Mouse (Mus musculus): ENCODE results near the gene Gk5.
"Not testable (repeated sequence)": the region's sequence is repeated elsewhere in the genome, so short reads cannot be mapped to it uniquely, and the experiment has no call there.

Gene Gk5

DNA sequence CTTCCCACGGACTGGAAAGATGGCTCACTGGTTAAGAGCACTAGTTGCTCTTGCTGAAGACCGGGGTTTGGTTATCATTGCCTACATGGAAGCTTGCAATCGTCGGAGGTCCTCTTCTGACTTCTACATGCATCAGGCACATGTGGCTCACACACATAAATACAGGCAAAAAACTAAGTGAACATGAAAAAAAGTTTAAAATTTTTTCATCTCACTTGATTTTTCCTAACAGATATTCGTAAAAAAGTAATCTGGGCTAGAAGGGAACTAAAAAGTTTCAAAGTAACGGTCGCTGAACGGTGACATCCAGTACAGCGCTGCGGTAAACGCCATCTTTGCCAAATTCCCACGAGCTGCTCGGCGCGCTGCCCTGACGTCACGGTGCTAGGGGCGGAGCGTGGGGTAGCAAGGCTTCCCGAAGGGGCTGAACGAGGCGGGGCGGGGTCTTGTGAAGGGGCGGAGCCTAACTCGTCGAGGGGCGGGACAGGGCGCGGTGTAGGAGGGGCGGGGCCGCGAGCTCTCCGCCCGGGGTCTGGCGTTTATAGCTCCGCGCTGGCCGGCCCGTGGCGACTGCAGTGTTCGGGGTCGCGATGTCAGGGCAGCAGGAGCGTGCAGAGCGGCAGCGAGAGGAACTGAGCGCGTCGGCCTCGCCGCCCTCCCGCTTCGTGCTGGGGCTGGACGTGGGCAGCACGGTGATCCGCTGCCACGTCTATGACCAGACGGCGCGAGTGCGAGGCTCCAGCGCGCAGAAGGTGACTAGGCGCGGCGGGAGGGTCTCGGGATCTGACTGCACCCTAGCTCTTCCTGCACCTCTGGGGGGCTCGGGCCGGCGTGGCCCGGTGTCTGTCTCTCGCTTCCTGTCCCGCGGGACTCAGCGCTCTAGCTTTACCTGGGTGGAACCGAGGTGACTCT lies at the start of gene Gk5:
Gene Gk5, plus strand, starts transcription at position 502 of the 912 bp plus-strand sequence.
- peak; percentile 93 for DNase-seq (ENCODE audit: low read depth, low spot score)

DNA sequence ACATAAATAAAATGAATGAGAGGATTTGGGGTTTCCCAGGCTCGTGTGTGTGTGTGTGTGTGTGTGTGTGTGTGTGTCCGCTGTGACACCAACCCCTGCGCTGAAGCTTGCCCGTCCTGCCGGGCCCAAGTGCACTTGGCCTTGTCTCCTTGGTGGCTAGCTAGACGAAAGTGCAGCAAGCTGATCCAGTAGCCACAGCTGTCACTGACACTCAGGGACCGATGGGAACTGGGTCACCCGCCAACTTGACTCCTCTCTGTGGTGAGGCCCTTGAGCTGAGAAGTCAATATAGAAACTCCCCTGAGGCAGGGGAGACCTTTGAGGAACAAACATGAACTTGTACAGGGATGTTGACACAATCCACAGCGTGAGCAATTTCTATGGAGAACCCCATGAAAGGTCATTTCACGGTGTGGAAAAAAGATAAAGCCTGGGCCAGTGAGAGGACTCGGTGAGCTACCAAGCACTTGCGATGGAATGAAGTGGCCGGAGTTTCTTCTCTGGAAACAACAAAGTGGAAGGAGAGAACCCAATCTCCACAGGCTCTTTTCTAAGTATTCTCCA lies 40.3 kb upstream of the Gk5 start:
- DNase-seq (ENCODE audit: low read depth, low spot score) = no peak

GRCm38 (mm10) chr9:96085293-96085692 lies 33.9 kb upstream of the Gk5 start:
- no peak for DNase-seq (ENCODE audit: low read depth, low spot score)

- DNase-seq (ENCODE audit: low read depth, low spot score) = no peak
Measured at GRCm38 (mm10) chr9:96087671-96088070, 31.5 kb upstream of the Gk5 start.

- DNase-seq (ENCODE audit: low read depth, low spot score) = not testable (repeated sequence)
Measured at GRCm38 (mm10) chr9:96088456-96088855, 30.7 kb upstream of the Gk5 start.

GRCm38 (mm10) chr9:96092637-96093036 lies 26.5 kb upstream of the Gk5 start:
- DNase-seq (ENCODE audit: low read depth, low spot score) = not testable (repeated sequence)

GRCm38 (mm10) chr9:96093221-96093620 lies 25.9 kb upstream of the Gk5 start:
- no peak for DNase-seq (ENCODE audit: low read depth, low spot score)

GRCm38 (mm10) chr9:96094341-96094740 lies 24.8 kb upstream of the Gk5 start:
- no peak for DNase-seq (ENCODE audit: low read depth, low spot score)

GRCm38 (mm10) chr9:96095192-96095591 lies 24.0 kb upstream of the Gk5 start:
- no peak for DNase-seq (ENCODE audit: low read depth, low spot score)

DNA sequence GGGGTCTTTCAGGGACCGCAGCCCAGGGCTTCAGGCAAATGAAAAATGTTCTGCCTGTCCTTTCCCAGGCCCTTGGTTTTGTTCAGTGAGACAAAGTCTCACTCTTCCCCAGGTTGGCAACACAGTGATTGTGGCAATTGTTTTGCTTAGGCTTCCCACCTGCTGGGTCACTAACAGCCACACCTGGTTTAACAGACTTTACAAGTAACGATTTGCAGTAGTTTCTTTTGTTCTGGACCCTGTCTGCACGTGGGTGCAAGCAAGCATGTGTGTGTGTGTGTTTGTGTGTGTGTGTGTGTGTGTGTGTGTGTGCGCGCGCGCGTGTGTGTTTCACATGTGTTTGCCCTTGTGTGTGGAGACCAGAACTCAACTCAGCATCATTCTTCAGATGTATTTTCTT lies 16.3 kb upstream of the Gk5 start:
- no peak for DNase-seq (ENCODE audit: low read depth, low spot score)

DNA sequence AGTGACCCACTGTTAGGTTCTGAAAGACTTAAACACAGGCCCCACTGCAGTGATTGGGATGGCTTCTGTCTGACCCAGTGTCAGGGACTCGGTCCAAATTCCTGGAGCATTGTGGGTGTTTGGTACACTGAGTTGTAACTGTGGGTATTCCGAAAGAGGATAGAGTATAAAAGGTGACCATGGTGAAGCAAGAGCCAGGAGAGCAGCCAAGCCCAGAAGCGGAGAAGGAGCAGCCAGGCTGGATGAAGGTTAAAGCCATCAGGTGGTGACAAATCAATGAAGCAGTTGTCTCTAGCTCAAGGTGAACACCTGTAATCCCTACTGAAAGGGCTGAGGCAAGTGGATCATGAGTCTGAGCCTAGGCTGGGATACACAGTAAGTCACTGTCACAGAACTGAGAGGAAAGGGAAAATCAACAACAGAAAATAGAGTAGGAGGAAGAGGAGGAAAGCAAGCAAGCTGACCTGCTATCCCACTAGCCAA lies 6.2 kb upstream of the Gk5 start:
- no peak for DNase-seq (ENCODE audit: low read depth, low spot score)

GRCm38 (mm10) chr9:96116801-96117200 lies 2.4 kb upstream of the Gk5 start:
- DNase-seq (ENCODE audit: low read depth, low spot score) = no peak

DNA sequence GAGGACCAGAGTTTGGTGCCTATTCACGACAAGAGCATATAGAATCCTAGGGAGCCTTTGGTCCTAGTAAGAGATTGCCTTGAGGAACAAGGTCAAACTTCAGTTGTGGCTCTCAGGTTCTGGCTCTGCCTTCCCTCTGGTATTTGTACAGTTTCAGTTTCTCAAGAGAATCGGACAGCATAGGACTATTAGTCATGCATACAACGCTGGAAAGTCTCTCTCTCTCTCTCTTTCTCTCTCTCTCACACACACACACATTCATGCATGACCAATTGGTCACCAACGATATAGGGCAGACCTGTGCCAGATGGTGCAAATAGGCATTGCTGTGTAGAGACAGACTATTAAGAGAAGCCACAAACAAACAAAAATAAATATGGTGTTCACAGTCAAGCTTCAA lies 946 bp upstream of the Gk5 start:
- DNase-seq (ENCODE audit: low read depth, low spot score) = no peak

DNA sequence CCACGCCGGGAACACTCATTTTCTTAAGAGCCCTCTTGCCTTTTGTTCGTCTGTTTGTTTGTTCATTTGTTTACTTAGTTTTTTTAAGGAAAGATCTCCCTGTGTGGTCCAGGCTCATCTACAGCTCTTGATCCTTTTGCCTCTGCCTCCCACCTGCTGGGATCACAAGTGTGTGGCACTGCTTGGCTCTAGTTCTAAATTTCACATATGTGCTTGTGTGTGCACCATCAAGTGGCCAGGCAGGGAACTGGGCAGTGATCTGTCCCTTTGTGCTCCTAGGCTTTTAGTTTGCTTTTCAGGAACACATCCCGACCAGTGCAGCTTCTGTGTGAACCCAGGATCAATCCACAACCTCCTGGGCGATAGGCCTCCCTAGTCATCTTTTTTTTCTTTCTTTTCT lies 8.8 kb downstream of the Gk5 start:
- DNase-seq (ENCODE audit: low read depth, low spot score) = no peak

DNA sequence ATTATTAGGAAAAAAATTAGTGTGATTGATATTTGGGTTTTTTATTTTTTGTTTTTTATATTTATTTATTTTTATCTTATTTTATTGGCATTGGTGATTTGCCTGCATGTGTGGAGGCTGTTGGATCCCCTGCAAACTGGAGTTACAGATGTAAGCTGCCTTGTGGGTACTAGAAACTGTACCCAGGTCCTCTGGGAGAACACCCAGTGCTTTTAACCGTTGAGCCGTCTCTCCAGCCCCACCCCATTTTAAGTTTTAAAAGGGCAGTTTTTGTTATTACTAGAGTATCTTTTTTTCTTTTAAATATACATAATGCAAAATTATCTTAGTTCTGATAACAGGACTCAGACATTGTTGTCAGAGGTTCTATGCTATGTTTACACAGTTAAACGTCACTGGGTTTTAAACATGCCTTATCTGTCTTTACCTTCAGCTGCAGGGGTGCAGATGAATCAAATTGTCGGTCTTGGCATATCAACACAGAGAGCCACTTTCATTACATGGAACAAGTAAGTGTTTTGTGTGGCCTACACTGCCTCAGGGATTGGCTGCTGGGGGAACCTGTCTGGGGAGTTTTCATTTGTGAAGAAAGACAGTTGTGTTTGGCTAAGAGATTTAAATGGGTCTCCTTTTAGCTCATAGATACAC lies 13.9 kb downstream of the Gk5 start:
- no peak for DNase-seq (ENCODE audit: low read depth, low spot score)

DNA sequence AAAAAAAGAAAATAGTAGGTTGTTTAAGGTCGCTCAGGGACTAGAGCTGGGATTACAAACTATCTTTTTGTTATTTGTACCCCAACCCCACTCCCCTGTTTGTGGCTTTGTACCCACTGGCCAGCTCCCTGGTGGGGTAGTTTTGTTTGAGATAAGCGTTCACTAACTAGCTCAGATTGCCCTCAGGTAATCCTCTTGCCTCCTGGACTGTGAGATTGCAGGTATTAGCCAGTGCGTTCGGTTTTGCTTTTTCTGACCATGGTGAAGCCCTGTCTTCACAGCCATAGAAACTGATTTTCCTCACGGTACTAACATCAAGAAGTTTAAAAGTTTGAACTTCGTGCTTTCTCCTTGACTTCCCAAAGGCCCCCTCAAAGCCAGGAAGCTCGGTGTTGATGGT lies 15.3 kb downstream of the Gk5 start:
- no peak for DNase-seq (ENCODE audit: low read depth, low spot score)

- DNase-seq (ENCODE audit: low read depth, low spot score) = no peak
Measured at GRCm38 (mm10) chr9:96134916-96135315, 15.8 kb downstream of the Gk5 start.

- no peak for DNase-seq (ENCODE audit: low read depth, low spot score)
Measured at GRCm38 (mm10) chr9:96135461-96135860, 16.3 kb downstream of the Gk5 start.

GRCm38 (mm10) chr9:96138958-96139357 lies 19.8 kb downstream of the Gk5 start:
- DNase-seq (ENCODE audit: low read depth, low spot score) = no peak

DNA sequence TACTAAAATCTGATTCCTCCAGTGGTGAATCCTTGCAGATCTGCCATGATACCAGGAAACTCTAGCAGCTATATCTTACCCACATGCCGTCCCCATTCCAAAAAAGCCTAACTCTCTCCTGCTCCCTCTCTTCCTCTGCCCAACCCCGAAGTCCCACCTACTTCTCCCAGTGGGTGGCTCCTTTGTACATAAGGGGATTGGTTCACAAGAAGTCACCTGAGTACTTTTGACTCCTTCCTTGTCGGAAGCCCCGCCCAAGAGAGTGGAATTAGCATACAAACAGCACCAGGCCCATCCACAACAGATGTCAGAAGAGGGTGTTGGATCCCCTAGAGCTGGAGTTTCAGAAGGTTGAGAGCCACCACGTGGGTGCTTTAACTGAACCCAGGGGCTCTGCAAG lies 20.7 kb downstream of the Gk5 start:
- no peak for DNase-seq (ENCODE audit: low read depth, low spot score)

- no peak for DNase-seq (ENCODE audit: low read depth, low spot score)
Measured at GRCm38 (mm10) chr9:96140931-96141330, 21.8 kb downstream of the Gk5 start.

GRCm38 (mm10) chr9:96142499-96142898 lies 23.3 kb downstream of the Gk5 start:
- no peak for DNase-seq (ENCODE audit: low read depth, low spot score)

- no peak for DNase-seq (ENCODE audit: low read depth, low spot score)
Measured at GRCm38 (mm10) chr9:96143633-96144032, 24.5 kb downstream of the Gk5 start.
